Mouse (Mus musculus): Measurements from ENCODE around the gene Phyh.
"Not testable (repeated sequence)": the region's sequence is repeated elsewhere in the genome, so short reads cannot be mapped to it uniquely, and the experiment has no call there.

Phyh gene

DNA sequence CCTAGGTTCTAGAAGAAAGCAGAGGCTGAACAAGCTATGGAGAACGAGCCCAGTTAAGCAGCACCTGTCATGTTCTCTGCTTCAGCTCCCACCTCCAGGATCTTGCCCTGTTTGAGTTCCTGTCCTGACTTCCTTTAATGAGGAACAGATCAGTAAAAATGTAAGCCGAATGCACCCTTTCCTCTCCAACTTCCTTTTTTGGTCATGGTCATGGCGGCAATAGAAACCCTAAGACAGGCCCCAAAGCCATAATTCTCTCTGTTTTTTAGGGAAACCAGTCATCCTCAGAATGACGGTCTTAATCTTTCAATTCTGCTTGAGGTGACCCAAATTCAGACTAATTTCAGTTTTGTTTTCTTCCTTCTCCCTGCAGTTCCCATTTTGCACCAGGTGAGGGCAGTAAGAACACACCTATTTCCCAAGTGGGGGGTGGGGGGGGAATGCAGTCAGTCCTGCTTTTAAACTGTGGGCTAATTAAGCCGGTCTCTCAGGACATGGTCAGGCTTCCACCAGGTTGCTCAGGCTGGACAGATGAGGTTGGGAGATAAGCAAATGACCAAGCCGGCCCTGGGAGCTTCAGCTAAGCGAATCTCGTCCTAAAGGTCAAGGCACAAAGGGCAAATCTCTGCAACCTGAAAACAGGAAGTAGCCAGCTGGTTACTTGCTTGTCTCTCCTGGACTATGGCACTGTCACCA is 1.3 kb upstream of the Phyh start:
- peak; percentile 46 to 47 for DNase-seq (ENCODE audit: low spot score in 2 of 2)

DNA sequence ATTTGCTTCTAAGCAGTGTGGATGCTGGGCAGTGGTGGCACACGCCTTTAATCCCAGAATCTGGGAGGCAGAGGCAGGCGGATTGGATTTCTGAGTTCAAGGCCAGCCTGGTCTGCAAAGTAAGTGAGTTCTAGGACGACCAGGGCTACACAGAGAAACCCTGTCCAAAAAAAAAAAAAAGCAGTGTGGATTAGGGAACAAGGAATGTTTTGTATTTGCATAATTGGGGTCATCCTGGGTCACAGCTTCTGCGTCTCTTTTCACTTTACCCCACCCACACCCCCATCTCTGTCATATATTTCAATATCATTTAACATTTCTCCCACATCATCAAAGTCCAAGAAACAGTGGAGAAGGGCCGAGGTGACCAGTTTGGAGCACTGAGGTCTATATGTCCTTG is 2.2 kb downstream of the Phyh start:
- DNase-seq (ENCODE audit: low spot score in 2 of 2), result no peak

DNA sequence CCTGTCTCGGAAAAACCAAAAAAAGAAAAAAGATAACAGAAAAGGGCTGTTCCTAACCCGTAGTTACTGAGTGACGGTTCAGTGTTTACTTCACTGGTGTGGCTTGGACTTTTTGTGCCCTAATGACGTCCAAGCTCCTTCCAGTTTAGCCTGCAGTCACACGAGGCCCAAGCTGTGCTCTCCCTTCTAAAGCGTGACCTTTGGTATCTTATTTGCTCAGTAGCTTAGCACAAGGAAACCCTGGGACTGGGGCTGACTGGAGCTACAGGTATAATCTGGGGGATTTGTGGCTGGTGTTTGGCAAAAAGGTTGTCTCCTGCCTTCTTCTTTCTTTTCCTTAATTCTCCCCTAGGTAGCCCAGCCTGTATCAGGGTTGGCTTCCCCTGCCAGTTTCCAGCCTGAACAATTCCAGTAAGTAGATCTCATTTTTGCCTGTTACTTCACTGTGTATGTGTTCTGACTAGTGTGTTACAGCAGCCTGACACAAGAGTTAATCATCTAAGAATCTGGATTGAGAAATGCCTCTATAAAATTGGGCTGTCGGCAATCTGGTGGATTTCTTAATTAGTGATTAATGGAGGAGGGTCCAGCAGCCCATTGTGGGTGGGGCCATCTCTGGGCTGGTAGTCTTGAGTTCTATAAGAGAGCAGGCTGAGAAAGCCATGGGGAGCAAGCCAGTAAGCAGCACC is 3.8 kb downstream of the Phyh start:
- DNase-seq (ENCODE audit: low spot score in 2 of 2), result no peak

DNA sequence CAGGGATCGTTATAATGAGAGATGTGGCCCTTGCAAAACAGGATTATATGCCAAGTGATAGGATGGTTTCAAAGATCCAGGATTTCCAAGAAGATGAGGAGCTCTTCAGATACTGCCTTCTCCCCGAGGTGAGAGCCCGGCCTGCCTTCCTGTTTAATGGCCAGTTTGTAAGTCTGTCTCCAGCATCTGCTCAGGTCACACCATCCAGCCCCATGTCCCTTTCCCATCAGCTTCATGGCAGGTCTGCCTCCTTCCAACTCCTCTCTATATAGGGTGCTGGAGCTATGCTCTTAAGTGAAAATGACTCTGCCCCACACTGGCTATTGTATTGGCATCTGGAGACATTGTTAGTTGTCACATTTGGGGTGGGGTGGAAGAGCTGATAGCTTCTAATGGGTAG is 8.6 kb downstream of the Phyh start:
- DNase-seq (ENCODE audit: low spot score in 2 of 2), result no peak

DNA sequence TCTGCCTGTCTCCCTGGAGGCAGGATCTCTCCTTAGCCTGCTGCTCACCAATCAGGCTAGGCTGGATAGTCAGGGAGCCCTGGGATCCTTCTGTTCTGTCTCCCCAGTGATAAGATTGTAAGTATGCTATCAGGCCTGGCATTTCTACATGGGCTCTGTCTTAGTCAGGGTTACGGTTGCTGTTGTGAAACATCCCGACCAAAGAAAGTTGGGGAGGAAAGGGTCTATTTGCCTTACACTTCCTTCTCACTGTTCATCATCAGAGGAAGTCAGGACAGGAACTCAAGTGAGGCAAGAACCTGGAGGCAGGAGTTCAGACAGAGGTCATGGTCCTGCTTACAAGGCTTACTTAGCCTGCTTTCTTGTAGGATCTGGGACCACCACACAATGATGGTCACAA is 10.4 kb downstream of the Phyh start:
- no peak for DNase-seq (ENCODE audit: low spot score in 2 of 2)

DNA sequence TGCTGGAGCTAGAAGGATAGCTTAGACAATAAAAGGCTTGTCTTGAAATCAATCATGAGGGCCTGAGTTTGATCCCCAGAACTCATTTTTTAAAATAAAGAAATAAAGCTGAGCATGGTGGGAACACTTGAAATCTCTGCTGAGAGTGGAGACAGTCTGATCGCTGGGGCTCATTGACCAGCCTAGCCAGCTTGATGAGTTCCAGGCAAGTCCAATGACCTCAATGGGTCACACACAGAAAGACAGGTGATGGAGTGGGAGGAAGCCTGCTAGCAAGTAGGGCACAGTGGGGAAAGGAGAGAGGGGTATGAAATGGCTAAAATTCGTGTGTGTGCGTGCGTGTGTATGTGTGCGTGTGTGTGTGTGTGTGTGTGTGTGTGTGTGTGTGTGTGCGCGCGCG is 15.7 kb downstream of the Phyh start:
- no peak for DNase-seq (ENCODE audit: low spot score in 2 of 2)

DNA sequence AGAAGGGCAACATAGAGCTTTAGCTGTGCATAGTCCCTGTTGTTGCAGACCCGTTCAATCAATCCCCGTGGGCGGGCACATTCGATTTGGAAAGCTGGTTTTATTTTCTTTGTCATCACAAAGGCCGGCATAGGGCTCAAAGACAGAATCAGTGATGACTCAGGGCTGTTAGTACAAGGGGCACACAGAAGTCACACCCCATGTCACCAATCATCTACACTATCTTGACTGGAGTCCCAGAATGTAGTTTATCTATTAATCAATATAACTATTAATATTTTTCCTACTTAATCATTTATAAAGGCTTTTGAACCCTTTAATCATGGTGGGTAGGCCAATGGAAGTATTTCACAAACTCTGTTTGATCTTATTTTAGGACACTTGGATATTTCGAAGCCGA is 19.1 kb downstream of the Phyh start:
- DNase-seq (ENCODE audit: low spot score in 2 of 2), result no peak

DNA sequence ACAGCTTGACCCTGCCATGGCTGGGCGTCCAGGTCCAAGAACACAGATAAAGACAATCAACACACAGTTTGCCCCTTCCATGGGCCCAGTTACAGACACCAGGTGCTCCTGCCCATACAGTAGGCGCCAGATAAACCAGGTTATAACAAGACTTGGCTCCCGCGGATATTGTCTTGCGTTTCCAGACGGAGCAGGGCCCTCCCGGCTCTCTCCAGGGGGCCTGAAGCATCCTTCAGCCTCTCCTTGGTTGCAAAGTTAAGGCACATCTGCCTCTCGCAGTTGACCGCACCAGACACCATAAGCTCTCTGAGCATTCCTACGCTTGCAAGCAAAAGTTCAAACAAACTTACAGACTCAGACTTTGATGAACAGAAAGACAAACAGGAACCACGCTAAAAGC is 22.0 kb downstream of the Phyh start:
- no peak for DNase-seq (ENCODE audit: low spot score in 2 of 2)

DNA sequence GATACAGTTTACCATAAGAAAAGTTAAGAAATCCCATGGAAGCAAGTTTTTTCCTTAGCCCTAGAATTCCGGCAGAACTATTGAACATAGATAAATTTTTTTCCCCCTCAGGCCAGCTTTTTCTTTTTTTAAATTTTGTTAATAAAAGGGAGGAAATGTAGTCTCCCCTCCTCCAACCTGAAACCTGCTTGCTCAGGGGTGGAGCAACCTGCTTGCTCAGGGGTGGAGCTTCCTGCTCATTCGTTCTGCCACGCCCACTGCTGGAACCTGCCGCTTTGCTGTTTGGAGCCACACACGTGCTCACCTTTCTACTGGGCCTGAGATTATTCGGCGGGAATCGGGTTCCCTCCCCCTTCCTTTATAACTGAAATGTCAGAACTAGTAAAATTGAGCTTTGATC is 30.9 kb downstream of the Phyh start:
- not testable (repeated sequence) for DNase-seq (ENCODE audit: low spot score in 2 of 2)

DNA sequence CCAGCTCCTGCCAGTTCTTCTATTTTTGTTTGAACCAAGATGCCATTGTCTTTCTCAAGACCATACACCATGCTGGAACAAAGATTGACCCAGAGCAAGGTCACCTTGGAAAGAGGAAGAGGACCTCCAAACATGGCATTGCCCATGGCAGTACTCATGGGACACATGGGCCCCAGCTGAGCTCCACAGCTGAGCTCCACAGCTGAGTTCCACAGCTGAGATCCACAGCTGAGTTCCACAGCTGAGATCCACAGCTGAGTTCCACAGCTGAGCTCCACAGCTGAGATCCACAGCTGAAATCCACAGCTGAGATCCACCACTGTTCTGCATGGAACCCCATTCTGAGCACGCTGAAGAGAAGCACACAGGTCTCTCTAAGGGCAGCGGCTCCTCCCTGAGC is 32.2 kb downstream of the Phyh start:
- DNase-seq (ENCODE audit: low spot score in 2 of 2), result no peak

DNA sequence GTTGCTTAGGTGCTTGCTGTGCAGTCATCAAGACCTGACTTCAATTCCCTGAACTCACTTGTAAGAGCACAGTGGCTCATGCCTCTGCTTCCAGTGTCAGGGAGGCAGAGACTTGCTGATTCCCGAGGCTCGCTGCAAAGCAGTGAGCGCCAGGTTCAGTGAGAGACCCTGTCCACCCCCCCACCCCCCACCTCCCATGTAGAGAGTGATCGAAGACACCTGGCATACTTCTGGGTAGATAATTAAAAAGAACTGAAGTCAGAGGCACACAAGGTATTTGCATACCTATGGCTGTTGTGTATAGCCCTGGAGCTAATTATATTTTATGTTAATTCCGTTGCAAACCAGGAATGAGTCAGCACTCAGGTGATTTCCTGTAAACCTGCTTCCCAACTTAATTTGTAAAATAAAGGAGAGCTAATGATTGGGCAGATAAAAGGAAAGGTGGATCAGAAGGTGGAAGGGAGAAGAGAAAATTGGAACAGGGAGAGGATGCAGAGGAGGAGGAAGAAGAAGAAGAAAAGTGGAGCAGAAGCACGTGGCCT is 35.5 kb downstream of the Phyh start:
- DNase-seq (ENCODE audit: low spot score in 2 of 2), result no peak

DNA sequence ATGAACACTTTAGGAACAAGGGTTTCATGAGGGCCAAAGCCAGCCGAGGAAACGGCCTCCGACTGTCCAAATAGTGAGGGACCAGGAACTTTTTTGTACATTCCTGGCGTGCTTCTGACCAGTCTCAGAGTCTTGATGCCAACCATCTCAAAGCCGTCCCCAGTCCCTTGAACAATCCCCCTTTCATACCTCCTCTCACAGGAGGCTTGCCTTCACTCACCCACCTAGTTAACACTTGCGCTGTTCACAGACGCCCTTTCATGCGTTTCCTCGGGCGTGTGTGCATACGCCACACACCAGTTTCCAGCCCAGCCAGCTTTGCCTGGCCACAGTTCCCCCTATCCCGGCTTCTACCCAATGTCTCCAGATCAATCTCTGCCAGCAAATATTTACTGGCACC is 39.2 kb downstream of the Phyh start:
- DNase-seq (ENCODE audit: low spot score in 2 of 2), result no peak

DNA sequence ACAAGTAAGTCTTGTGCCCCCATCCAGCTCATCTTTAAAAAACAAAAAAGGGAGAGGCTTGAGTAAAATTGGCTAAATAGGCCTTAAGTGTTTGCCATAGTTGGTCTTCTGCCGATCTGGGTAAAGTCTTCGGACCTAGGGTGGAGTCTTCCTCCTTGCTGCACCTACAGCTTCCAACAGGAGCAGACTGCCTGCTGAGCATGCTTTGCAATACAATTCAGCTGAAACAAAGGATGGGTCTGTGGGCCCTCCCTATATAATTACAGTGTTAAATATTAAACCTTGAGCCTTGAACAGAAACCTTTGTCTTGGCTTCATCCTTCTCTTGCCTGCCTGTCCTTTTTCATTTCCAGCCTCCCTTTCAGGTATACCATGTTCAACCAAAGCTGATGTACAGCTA is 49.0 kb downstream of the Phyh start:
- DNase-seq (ENCODE audit: low spot score in 2 of 2), result no peak

DNA sequence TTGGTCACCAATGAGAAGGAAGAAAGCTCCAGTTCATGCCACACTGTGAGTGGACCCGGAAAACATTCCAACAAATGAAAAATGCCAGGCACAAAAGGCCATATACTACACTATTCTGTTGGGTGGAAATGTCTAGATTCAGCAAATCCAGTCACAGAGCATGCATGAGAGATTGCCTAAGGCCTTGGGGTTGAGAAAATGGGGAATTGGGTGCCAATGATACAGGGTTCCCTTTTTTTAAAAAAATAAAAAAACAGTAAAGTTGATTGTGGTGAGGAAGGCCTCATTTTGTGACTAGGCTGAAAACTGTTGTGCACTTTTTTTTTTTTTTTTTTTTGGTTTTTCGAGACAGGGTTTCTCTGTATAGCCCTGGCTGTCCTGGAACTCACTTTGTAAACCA is 50.3 kb downstream of the Phyh start:
- no peak for DNase-seq (ENCODE audit: low spot score in 2 of 2)

DNA sequence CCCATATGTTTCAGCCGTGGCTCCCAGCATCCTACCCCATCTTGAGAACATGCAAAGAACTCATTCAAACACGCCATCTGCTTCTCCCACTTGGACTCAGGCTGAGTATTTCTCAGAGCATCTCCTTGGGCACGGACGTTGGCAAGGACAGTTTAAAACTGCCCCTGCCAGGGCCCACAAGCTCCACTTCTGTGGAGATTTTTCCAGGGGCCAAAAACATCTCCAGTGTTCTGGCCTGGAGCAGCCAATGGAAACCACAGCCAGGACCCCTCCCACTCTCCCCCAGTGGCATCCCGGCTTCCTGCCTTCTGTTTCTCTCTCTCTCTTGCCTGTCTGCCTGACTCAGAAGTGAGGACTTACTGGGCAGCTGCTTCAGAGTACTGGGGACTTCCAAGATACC is 57.0 kb downstream of the Phyh start, which contains the start of gene Ucma:
Ucma (plus strand) TSS at position 316 of the 400 bp plus-strand sequence.
- DNase-seq (ENCODE audit: low spot score in 2 of 2), result no peak

DNA sequence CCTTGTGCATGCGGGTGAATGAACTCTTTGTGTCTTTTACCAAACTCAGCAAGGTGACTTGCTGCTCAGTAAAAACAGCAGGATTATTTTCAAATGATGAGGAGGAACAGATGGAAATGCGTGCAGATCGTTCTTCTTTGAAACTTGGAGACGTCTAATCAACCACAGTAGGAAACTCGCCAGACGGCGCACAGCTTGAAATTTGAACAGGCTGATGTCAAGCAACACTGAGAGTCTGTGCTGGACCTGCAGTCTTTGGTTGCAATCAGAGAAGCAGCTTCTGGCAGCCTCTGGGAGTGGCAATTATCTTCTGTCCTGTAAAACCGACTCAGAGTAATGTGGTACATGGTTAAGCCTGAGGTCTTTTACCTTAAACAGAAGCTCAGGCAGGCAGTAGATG is 59.3 kb downstream of the Phyh start:
- no peak for DNase-seq (ENCODE audit: low spot score in 2 of 2)

DNA sequence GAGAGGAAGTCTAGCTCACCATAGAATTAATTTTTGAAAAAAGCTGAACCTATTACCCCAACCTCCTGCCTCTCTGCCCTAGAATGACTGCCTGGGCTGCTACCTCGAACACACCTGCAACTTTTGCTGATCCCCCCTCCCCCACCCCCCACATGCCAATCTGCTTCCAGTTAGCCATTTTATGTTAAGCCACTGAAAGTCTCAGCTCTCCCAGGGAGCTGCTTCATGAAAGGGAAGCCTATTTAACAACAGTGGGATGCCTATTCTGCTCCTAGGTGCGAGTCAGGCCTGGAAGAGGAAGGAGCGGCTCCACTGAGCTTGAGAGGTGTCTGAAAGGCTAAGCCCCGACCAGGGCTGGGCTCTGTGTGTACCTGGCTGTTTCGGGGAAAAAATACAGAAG is 65.2 kb downstream of the Phyh start:
- DNase-seq (ENCODE audit: low spot score in 2 of 2), result no peak

DNA sequence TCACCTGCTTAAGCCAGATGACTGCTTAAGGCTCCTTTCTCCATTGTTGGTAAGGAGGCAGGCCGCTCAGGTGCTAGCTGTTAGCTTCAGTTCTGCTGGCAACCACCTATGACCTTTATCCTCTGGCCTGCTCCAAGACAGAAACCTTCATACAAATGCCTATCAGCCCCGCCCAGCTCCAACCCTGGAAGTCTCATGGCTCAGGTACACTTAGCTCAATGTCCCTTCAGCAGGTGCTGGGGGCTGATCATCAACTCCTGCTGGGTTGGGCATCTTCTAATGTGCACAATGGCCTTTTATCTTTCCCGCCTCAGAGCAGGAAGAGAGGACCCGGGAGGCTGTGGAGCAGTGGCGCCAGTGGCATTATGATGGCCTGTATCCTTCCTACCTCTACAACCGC is 66.2 kb downstream of the Phyh start:
- DNase-seq (ENCODE audit: low spot score in 2 of 2), result no peak

DNA sequence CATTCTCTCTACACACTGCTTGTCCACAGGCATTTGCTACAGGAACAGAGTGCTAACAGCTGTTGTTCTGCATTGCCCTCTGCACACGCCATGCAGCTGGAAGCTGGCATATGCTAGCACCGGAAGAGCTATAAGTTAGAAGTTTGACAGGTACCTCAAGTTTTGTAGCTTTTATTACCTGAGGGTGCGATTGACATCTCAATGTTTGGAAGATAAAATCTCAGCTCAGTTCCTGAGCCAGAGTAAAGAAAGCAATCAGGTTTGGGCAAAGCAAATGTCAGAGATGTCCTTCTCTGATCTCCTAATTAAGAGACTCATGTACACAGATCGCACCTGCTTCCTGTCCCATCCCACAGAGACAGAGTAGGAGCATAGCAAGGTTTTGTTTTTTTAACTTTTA is 68.0 kb downstream of the Phyh start:
- DNase-seq (ENCODE audit: low spot score in 2 of 2), result no peak

DNA sequence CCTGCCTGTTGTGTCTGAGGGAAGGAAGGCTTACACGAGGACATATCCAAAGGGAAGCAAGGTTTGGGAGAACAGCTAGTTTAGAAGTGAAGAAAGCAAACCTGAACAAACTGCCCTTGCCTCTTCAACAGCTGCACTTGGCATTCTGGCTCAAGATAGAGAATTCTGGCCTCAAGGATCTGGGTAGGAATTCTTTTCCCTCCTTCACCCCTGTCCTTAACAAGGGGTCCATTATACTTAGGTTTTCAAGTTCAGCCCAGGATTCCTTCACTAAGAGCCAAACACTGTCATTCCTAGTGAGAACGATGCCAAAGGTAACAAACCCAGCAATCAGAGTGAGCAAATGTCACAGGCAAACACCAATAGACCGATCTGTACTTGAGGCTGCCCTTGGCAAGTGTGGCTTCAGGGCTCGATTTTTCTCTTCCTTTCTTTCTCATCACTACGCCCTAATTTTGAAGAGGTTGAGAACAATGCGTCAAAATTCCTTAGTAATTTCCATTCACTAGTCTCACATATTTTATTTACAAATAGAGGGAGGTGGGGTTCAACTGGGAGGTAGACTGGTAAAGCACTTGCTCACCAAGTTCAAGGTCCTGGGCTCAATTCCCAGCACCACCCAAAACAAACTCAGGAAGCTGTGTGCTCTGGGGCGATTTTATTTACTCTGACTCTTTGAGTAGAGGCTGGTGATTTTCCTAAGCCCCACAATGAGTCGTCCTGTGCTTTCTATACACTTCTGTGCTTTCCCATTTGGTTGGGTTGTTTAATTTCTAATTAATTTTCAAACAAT is 68.8 kb downstream of the Phyh start:
- DNase-seq (ENCODE audit: low spot score in 2 of 2), result no peak

All from urinary bladder, adult 18-20 months (tissue).